Mouse (Mus musculus) midbrain, embryonic 13.5 days (tissue): ENCODE data around the gene Col5a3. TPM values are rescaled to one million over a fixed set of nuclear protein-coding genes. Genes with fewer than 3 reads are reported as not detected.
A peak's percentile ranks its signal among the peaks of the same experiment; 100 is the strongest.

Experiments used
- ATAC-seq: fragments of 200-750 bp; cut with Nextera tagmentation; 2 replicates; pipeline ENCODE4 v1.8.0; 2017; ENCODE audit warnings: mild to moderate bottlenecking, moderate TSS enrichment, moderate library complexity
- H3K27ac ChIP-seq: fragments of 300-500 bp; sonication (generic); 2 replicates; pipeline ENCODE4 v1.5.1; 2015; ENCODE audit warnings: inconsistent platforms, mild to moderate bottlenecking, moderate library complexity
- H3K27me3 ChIP-seq: fragments of 300-500 bp; sonication (generic); 2 replicates; pipeline ENCODE4 v1.6.1; 2015; ENCODE audit warnings: mild to moderate bottlenecking, inconsistent platforms
- H3K36me3 ChIP-seq: fragments of 300-500 bp; sonication (generic); 2 replicates; pipeline ENCODE4 v1.6.1; 2015; ENCODE audit warnings: mild to moderate bottlenecking, inconsistent platforms
- H3K4me1 ChIP-seq: fragments of 300-500 bp; sonication (generic); replicated peaks from 2 replicates; pipeline ENCODE4 v1.6.1; 2015; ENCODE audit warnings: inconsistent platforms
- H3K4me2 ChIP-seq: fragments of 300-500 bp; sonication (generic); replicated peaks from 2 replicates; pipeline ENCODE4 v1.6.1; 2015; ENCODE audit warnings: moderate library complexity, mild to moderate bottlenecking, inconsistent platforms
- H3K4me3 ChIP-seq: fragments of 300-500 bp; sonication (generic); replicated peaks from 2 replicates; pipeline ENCODE4 v1.5.1; 2015; ENCODE audit warnings: mild to moderate bottlenecking, inconsistent platforms
- H3K9ac ChIP-seq: fragments of 300-500 bp; sonication (generic); replicated peaks from 2 replicates; pipeline ENCODE4 v1.6.1; 2015; ENCODE audit warnings: mild to moderate bottlenecking, inconsistent platforms
- H3K9me3 ChIP-seq: fragments of 300-500 bp; sonication (generic); 2 replicates; pipeline ENCODE4 v1.6.1; 2016; ENCODE audit warnings: mild to moderate bottlenecking, inconsistent platforms
- WGBS: fragments of 180-500 bp; shearing (Covaris S2); methylation state at CpG from one replicate; pipeline ENCODE4 v1.1.7; 2015; 5-methylcytosine and 5-hydroxymethylcytosine counted together
- polyA plus RNA-seq: library from polyadenylated mRNA; unstranded; fragments of >200 nt; fragmentation: Nextera tagmentation; extraction: Ambion mirVana; gene quantifications from 2 replicates; pipeline ENCODE4 v1.2.1, GENCODE M21; 2015

Col5a3 gene
- polyA plus RNA-seq, 1 experiment from 2014 or later: 0.32 TPM

DNA sequence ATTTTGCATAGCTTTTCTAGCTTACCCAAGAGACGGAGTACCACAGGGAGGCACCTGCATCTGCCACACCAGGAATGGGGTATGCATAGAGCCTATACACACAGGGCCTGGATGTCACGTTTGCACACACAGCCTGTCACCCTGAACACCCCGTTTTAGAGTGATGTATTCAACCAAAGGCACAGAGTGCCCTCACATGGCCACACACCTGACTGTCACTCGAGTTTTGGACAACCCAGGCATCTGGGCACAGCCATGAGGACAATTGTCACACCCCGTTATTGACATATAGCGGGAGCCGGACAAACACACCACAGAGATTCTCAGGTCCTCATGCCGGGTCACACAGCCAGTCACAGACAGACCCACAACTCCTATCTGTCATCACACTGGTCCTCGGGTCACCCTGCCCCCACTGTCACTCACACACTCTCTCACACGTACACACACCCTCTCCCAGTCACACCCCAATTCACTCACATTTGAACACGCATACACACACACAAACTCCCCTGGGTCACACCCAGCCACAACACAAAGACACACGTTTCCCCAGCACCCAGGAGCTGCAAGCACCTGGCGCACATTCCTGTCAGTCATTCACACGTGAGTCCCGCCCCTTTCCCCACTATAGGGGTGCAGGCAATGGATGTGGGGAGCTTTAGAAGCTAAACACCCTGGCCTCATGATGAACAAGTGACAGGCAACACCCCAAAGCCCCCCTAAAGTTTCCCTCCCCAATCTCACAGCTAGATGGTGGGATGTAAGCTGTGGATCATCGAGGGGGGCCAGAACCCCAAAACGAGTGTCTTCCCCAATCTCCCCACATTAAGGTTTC, 69.5 kb downstream of the Col5a3 start:
- peaks cover 29% of the 10 kb centered on the region for H3K4me1 ChIP-seq
- WGBS: 7% methylated on average over 17 of the region's 17 CpGs
- peak overlapping the region; percentile 76 for H3K4me2 ChIP-seq
- peak overlapping the region; percentile 59 for H3K4me3 ChIP-seq
- H3K27me3 ChIP-seq: peaks cover 32% of the 10 kb centered on the region
- peak overlapping the region; percentile 81 for H3K9ac ChIP-seq
- peaks cover 4% of the 10 kb centered on the region; the same call in 1 of the 2 replicates for H3K36me3 ChIP-seq
- peak; percentile 48 for ATAC-seq
- H3K9me3 ChIP-seq: no peaks in the 10 kb centered on the region
- no peak overlapping the region; the same call in 1 of the 2 replicates for H3K27ac ChIP-seq

DNA sequence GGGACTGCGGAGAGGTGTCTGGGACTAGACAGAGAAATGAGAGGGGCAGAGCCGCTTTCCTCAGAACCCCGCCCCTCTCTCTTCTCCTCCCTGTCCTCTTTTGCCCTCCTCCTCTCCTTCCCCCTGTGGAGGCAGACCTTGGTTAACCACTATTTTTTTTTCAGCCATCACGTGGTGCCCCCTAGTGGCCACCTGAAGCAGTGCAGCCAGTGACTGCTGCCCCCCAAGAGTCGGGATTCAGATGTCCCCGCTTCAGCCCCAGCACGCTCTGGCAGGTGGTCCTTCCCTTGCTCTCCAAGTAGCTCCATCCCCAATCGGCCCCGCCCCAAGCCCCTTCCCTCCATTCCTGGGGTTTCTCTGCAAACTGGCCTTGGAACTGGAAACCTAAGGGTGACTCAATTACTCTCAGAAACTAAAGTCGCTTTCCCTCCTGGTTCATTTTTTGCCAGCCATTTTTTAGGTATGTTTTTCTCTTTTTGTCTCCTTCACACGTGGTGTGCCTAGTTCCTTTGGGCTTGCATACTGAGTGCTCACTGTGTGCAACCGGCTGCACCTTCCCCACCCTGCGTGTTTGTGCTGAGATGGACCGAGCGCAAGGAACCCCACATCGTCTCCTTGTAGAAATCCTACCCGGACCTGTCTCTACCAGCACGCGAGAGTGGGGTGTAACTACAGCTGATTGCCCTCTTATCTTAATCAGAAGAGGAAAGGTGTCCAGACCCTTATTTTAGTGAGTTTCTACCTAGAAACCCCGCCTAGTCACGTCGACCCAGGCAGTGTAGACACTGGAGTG, 70.7 kb downstream of the Col5a3 start:
- WGBS: 8% methylated on average over 22 of the region's 22 CpGs
- Histone ChIP-seq H3K4me3 (peak overlapping the region; percentile 59), H3K9ac (no peak overlapping the region)

GRCm38 (mm10) chr9:20740407-20740806, 74.5 kb downstream of the Col5a3 start:
- Histone ChIP-seq H3K27ac (no peak overlapping the region), H3K4me3 (no peak overlapping the region), H3K4me2 (no peak overlapping the region; the same call in 1 of the 2 replicates), H3K9ac (no peak overlapping the region), H3K9me3 (no peaks in the 10 kb centered on the region), H3K36me3 (peaks cover 4% of the 10 kb centered on the region; the same call in 1 of the 2 replicates), H3K27me3 (peaks cover 33% of the 10 kb centered on the region), H3K4me1 (peaks cover 10% of the 10 kb centered on the region)
- 7% methylated on average over 12 of the region's 12 CpGs for WGBS
- peak; percentile 57 for ATAC-seq

More for the DNA sequence above, 70.7 kb downstream of the Col5a3 start:
- Histone ChIP-seq H3K27me3 (peaks cover 40% of the 10 kb centered on the region), H3K36me3 (peaks cover 4% of the 10 kb centered on the region; the same call in 1 of the 2 replicates), H3K4me1 (peaks cover 29% of the 10 kb centered on the region), H3K4me2 (peak overlapping the region; percentile 76), H3K9me3 (no peaks in the 10 kb centered on the region), H3K27ac (no peak overlapping the region)
- no peak for ATAC-seq

DNA sequence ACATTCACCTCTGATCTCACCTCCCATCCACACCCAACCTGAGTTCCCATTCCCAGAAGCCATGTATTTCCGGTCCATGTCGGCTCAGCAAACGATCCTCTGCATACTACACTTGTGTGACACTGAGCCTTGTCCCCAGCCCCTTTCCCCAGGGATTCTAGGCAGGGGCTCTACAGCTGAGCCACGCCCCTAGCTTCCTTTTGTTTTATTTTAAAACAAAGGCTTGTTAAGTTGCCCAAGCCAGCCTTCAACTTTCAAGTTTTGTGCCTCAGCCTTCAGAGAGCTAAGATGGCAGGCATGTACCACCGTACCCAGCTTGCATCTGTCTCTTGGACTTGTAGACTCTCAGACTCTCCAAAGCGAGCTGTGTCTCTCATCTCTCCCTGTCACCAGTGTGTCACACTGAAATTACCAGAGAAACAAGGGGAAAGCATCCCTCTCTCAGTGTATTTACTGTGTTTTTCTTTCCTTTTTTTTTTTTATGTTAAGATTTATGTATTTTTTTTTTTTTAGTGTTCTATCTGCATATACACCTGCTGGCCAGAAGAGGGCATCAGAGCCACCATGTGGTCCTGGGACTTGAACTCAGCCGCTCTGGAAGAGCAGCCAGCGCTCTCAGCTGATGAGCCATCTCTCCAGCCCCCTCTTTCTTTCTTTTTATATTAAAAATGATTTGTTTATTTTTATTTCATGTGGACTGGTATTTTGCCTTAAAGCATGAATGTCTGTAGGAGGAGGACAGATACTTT, 76.4 kb downstream of the Col5a3 start:
- no peaks in the 10 kb centered on the region for H3K9me3 ChIP-seq
- ATAC-seq: no peak
- H3K4me3 ChIP-seq: no peak overlapping the region
- peaks cover 4% of the 10 kb centered on the region; the same call in 1 of the 2 replicates for H3K36me3 ChIP-seq
- peaks cover 26% of the 10 kb centered on the region for H3K27me3 ChIP-seq
- no peak overlapping the region for H3K9ac ChIP-seq
- 48% methylated on average over 8 of the region's 8 CpGs for WGBS
- no peak overlapping the region for H3K4me2 ChIP-seq
- no peaks in the 10 kb centered on the region for H3K4me1 ChIP-seq
- no peak overlapping the region for H3K27ac ChIP-seq

- Histone ChIP-seq H3K9ac (no peak overlapping the region), H3K4me2 (no peak overlapping the region), H3K36me3 (peaks cover 2% of the 10 kb centered on the region; the same call in 1 of the 2 replicates), H3K27me3 (peaks cover 22% of the 10 kb centered on the region), H3K27ac (no peak overlapping the region), H3K4me1 (no peaks in the 10 kb centered on the region), H3K9me3 (no peaks in the 10 kb centered on the region), H3K4me3 (no peak overlapping the region)
- ATAC-seq: no peak
- 94% methylated on average over 2 of the region's 2 CpGs for WGBS
These were observed 77.6 kb downstream of the Col5a3 start for GRCm38 (mm10) chr9:20737227-20737626.

DNA sequence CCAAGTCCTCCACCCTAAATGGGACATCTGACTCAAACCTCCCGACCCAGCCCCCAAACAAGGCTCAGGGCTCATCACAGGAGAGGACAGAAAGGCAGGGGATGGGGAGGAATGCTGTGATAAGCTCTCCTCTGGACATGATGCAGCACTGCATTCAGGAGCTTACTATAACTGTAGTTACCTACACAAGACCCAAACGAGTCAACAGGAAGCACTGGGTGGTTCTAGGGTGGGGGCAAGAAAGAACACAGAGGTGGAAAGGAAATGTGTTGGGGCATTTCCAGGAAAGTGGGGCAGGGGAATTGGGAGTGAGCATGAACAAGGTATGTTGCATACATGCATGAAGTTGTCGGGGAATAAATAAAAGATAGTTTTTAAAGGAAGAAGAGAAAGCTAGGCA, 80.2 kb downstream of the Col5a3 start:
- Histone ChIP-seq H3K27ac (no peak overlapping the region), H3K9ac (no peak overlapping the region), H3K9me3 (no peaks in the 10 kb centered on the region), H3K36me3 (no peaks in the 10 kb centered on the region), H3K4me3 (no peak overlapping the region), H3K4me1 (0 out of 2 replicates have a peak, but pooled peaks cover 1% of the 10 kb centered on the region), H3K27me3 (peaks cover 20% of the 10 kb centered on the region), H3K4me2 (no peak overlapping the region)
- no peak for ATAC-seq
- 85% methylated on average over 3 of the region's 3 CpGs for WGBS

GRCm38 (mm10) chr9:20731797-20732196, 83.1 kb downstream of the Col5a3 start:
- Histone ChIP-seq H3K27ac (no peak overlapping the region), H3K4me2 (no peak overlapping the region), H3K4me1 (peaks cover 13% of the 10 kb centered on the region; the same call in 1 of the 2 replicates), H3K27me3 (peaks cover 36% of the 10 kb centered on the region), H3K36me3 (no peaks in the 10 kb centered on the region), H3K9me3 (no peaks in the 10 kb centered on the region), H3K4me3 (no peak overlapping the region), H3K9ac (no peak overlapping the region)
- ATAC-seq: no peak
- WGBS: 65% methylated on average over 4 of the region's 4 CpGs

DNA sequence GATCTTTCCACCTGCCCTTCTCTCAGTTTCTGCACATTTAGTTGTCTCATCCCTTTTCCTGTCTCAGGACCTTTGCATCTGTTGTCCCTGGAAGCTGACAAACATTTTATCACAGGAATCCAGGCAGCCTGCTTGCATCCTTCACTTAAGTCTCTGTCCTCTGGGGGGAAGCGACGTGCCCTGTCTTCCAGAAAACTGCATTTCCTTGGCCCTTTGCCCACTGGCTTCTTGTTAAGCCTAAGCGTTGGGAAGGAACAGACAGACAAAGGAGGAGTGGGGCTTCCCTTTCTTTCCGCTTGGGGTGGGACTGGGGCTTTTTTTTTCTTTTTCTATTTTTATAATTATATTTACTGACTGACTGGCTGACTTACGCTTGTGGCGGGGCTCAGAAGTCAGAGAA, 85.4 kb downstream of the Col5a3 start:
- Histone ChIP-seq H3K4me1 (peaks cover 29% of the 10 kb centered on the region), H3K4me2 (no peak overlapping the region), H3K36me3 (no peaks in the 10 kb centered on the region), H3K4me3 (no peak overlapping the region), H3K27me3 (peaks cover 47% of the 10 kb centered on the region), H3K9ac (no peak overlapping the region), H3K27ac (no peak overlapping the region), H3K9me3 (no peaks in the 10 kb centered on the region)
- 50% methylated on average over 6 of the region's 6 CpGs for WGBS
- ATAC-seq: no peak

DNA sequence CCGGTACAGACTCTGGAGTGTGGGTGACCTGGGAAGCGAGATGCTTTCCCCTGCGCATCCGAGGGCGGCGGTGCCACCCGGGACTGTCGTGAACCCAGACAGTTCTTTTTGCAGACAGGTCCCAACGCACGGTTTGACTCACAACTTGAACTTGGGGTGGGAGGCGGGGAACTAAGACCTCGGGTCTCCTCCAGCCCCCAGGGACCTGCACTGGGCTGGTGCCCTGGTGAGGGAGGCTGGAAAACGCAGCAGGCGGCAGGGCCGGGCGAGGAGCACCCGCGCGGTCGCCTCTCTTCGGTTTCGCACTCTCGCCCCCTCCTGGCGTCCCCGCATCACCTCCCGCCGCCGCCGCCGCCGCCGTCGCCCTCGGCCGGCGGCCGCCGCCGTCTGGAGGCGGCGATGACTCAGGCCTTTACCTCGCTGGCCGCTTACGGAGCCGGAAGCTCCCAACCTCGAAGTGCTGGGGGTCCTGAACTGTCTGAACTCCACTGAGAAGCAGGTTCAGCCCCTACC, 87.2 kb downstream of the Col5a3 start:
- WGBS: 0% methylated on average over 46 of the region's 46 CpGs
- Histone ChIP-seq H3K4me1 (peaks cover 32% of the 10 kb centered on the region), H3K9ac (peak overlapping the region; percentile 78), H3K4me2 (peak overlapping the region; percentile 96), H3K4me3 (peak overlapping the region; percentile 60), H3K27ac (peak overlapping the region; percentile 47; the same call in 1 of the 2 replicates), H3K27me3 (peaks cover 46% of the 10 kb centered on the region), H3K9me3 (no peaks in the 10 kb centered on the region), H3K36me3 (no peaks in the 10 kb centered on the region)
- ATAC-seq: peak; percentile 67

DNA sequence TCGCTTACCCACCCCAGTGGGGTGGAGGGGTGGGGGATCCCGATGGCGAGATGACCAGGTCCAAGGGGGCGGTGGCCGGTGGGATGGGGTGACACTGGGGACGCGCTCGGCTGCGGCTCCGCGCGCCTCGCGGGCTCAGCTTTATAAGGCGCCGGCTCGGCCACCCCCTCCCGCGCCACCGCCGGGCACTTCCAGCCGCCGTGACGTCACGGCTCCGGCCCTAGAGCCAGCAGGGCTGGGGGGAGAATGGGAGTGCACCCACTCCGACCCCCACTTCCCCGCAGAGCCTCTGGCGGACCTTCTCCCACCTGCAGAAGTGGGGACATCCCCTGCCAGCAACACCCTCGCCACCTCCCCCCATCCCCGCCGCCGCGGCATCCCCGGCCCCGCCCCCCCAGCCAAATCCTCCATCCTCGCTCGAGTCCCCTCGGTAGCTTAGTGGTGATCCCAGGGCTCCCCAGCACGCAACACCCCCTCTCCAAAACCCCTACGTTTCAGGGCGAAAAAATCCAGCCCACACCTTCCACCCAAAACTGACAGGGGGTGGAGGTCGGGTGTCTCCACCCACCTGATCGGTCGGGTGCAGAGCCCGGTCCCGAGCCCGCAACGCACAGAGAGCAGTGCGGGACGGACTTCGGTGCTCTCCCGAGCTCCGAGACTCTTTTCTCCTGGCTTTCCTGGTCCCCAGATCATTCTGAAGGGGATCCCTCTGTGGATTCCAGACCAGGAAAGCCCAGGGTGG, 87.8 kb downstream of the Col5a3 start:
- peak overlapping the region; percentile 47; the same call in 1 of the 2 replicates for H3K27ac ChIP-seq
- WGBS: under 1% methylated on average over 51 of the region's 54 CpGs
- no peaks in the 10 kb centered on the region for H3K36me3 ChIP-seq
- no peaks in the 10 kb centered on the region for H3K9me3 ChIP-seq
- peaks cover 46% of the 10 kb centered on the region for H3K27me3 ChIP-seq
- H3K9ac ChIP-seq: peak overlapping the region; percentile 78
- peak; percentile 61 for ATAC-seq
- H3K4me1 ChIP-seq: peaks cover 37% of the 10 kb centered on the region
- H3K4me2 ChIP-seq: peak overlapping the region; percentile 96
- peak overlapping the region; percentile 60 for H3K4me3 ChIP-seq
